Mouse (Mus musculus) bone marrow macrophage, adult 2 months (primary cell): ENCODE measurements around the gene Ptk7. TPM values are rescaled to one million over a fixed set of nuclear protein-coding genes. Genes with fewer than 3 reads are reported as not detected.

ENCODE experiments used
- H3K27ac ChIP-seq: 2 replicates; pipeline ENCODE4 v1.5.1; 2012; ENCODE audit warnings: low read depth, low read length; ENCODE audit not compliant: insufficient read depth
- H3K4me1 ChIP-seq: 2 replicates; pipeline ENCODE4 v1.6.1; 2012; ENCODE audit warnings: low read length; ENCODE audit not compliant: control insufficient read depth, insufficient read depth
- H3K4me3 ChIP-seq: 2 replicates; pipeline ENCODE4 v1.5.1; 2012; ENCODE audit warnings: mild to moderate bottlenecking, low read length, moderate library complexity; ENCODE audit not compliant: insufficient read depth
- CTCF ChIP-seq: IDR thresholded peaks from 2 replicates; pipeline ENCODE4 v1.5.1; 2012; ENCODE audit warnings: low read depth, mild to moderate bottlenecking, low read length, moderate library complexity
- POLR2A ChIP-seq: IDR thresholded peaks from 2 replicates; pipeline ENCODE4 v1.6.1; 2012; ENCODE audit warnings: mild to moderate bottlenecking, low read depth, low read length, borderline replicate concordance
- polyA plus RNA-seq: library from polyadenylated mRNA; stranded (reverse); fragments of >200 nt; gene quantifications from 2 replicates; pipeline ENCODE4 v1.2.4, GENCODE M21; 2012; ENCODE audit not compliant: missing spikeins, insufficient read depth, insufficient read length

Ptk7 gene
- polyA plus RNA-seq, 1 experiment = 0.56 TPM

- Histone ChIP-seq H3K4me1 (peaks cover 23% of the 10 kb centered on the region), H3K4me3 (no peak overlapping the region), H3K27ac (peak overlapping the region; percentile 11; the same call in 1 of the 2 replicates)
- TF ChIP-seq POLR2A = no peak
- no peak for TF ChIP-seq CTCF
Measured at GRCm38 (mm10) chr17:46644152-46644805, 15.0 kb upstream of the Ptk7 start.

- Histone ChIP-seq H3K4me1 (peaks cover 34% of the 10 kb centered on the region), H3K27ac (no peak overlapping the region), H3K4me3 (no peak overlapping the region)
- TF ChIP-seq POLR2A (no peak), CTCF (no peak)
Measured at GRCm38 (mm10) chr17:46642060-46642459, 12.8 kb upstream of the Ptk7 start.

- Histone ChIP-seq H3K27ac (peak overlapping the region; percentile 85), H3K4me3 (peak overlapping the region; percentile 66), H3K4me1 (peaks cover 37% of the 10 kb centered on the region)
- TF ChIP-seq CTCF = no peak
- TF ChIP-seq POLR2A = no peak; the same call in 1 of the 2 replicates
Measured at GRCm38 (mm10) chr17:46639929-46640328, 10.6 kb upstream of the Ptk7 start.

- Histone ChIP-seq H3K4me3 (0 out of 2 replicates have a peak overlapping the region, but pooled peaks have one; percentile 14), H3K4me1 (peaks cover 30% of the 10 kb centered on the region), H3K27ac (no peak overlapping the region)
- no peak for TF ChIP-seq POLR2A
- no peak for TF ChIP-seq CTCF
Measured at GRCm38 (mm10) chr17:46636831-46637523, 7.7 kb upstream of the Ptk7 start.

- Histone ChIP-seq H3K4me3 (peak overlapping the region; percentile 19), H3K4me1 (no peaks in the 10 kb centered on the region), H3K27ac (no peak overlapping the region)
- TF ChIP-seq CTCF (no peak), POLR2A (no peak)
Measured at GRCm38 (mm10) chr17:46629685-46630441, 559 bp upstream of the Ptk7 start.

- Histone ChIP-seq H3K4me3 (peak overlapping the region; percentile 57), H3K27ac (no peak overlapping the region), H3K4me1 (peaks cover 12% of the 10 kb centered on the region)
- no peak for TF ChIP-seq POLR2A
- TF ChIP-seq CTCF = no peak
Measured at GRCm38 (mm10) chr17:46628471-46628790, 873 bp downstream of the Ptk7 start.

- no peak overlapping the region for H3K27ac ChIP-seq
- peaks cover 18% of the 10 kb centered on the region for H3K4me1 ChIP-seq
- H3K4me3 ChIP-seq = no peak overlapping the region
- no peak for TF ChIP-seq CTCF
- no peak for TF ChIP-seq POLR2A
Measured at GRCm38 (mm10) chr17:46627409-46627808, 1.9 kb downstream of the Ptk7 start.

GRCm38 (mm10) chr17:46624598-46624997 lies 4.7 kb downstream of the Ptk7 start:
- Histone ChIP-seq H3K4me3 (no peak overlapping the region), H3K27ac (peak overlapping the region; percentile 66), H3K4me1 (peaks cover 18% of the 10 kb centered on the region)
- no peak for TF ChIP-seq CTCF
- no peak for TF ChIP-seq POLR2A

- Histone ChIP-seq H3K27ac (peak overlapping the region; percentile 66), H3K4me3 (no peak overlapping the region), H3K4me1 (peaks cover 18% of the 10 kb centered on the region)
- TF ChIP-seq POLR2A (no peak), CTCF (no peak)
Measured at GRCm38 (mm10) chr17:46623819-46624557, 5.3 kb downstream of the Ptk7 start.

- Histone ChIP-seq H3K4me3 (no peak overlapping the region), H3K4me1 (peaks cover 18% of the 10 kb centered on the region), H3K27ac (no peak overlapping the region)
- TF ChIP-seq CTCF (no peak), POLR2A (no peak)
Measured at GRCm38 (mm10) chr17:46622269-46622668, 7.0 kb downstream of the Ptk7 start.
